Mouse (Mus musculus): ENCODE measurements around the gene Sema4d. TPM values are rescaled to one million over a fixed set of nuclear protein-coding genes. Genes with fewer than 3 reads are reported as not detected.

Gene Sema4d
- polyA plus RNA-seq, 1 experiment: 24.6 TPM

- H3K27ac ChIP-seq (ENCODE audit: insufficient read depth, low read length): no peak overlapping the region
- no peaks in the 10 kb centered on the region for H3K4me1 ChIP-seq (ENCODE audit: control insufficient read depth, insufficient read depth, low read length)
- H3K9ac ChIP-seq (ENCODE audit: low read depth, poor library complexity, severe bottlenecking): no peak overlapping the region
- no peaks in the 10 kb centered on the region for H3K9me3 ChIP-seq (replicated peaks; ENCODE audit: control insufficient read depth, insufficient read depth, low read length, poor library complexity, severe bottlenecking)
- TF ChIP-seq POLR2A (IDR thresholded peaks at IDR 0.05; ENCODE audit: insufficient read depth, low read length): no peak
- TF ChIP-seq EP300 (IDR thresholded peaks at IDR 0.05; ENCODE audit: insufficient read depth, low read depth, low read length): no peak
- no peak for TF ChIP-seq CTCF (IDR thresholded peaks at IDR 0.05; ENCODE audit: low read depth, low read length)
- H3K27me3 ChIP-seq (ENCODE audit: control insufficient read depth, insufficient read depth, low read length, poor library complexity, severe bottlenecking): no peaks in the 10 kb centered on the region
- H3K36me3 ChIP-seq (ENCODE audit: control insufficient read depth, insufficient read depth, low read length, poor library complexity, severe bottlenecking): no peaks in the 10 kb centered on the region
- no peak overlapping the region for H3K4me3 ChIP-seq (ENCODE audit: low read depth, low read length)
Observed at GRCm38 (mm10) chr13:51763019-51763698, 30.4 kb downstream of the Sema4d start.

- no peak overlapping the region for H3K27ac ChIP-seq (ENCODE audit: insufficient read depth, low read length)
- no peaks in the 10 kb centered on the region for H3K27me3 ChIP-seq (ENCODE audit: control insufficient read depth, insufficient read depth, low read length, poor library complexity, severe bottlenecking)
- no peaks in the 10 kb centered on the region for H3K36me3 ChIP-seq (ENCODE audit: control insufficient read depth, insufficient read depth, low read length, poor library complexity, severe bottlenecking)
- H3K9ac ChIP-seq (ENCODE audit: low read depth, poor library complexity, severe bottlenecking): no peak overlapping the region
- H3K9me3 ChIP-seq (replicated peaks; ENCODE audit: control insufficient read depth, insufficient read depth, low read length, poor library complexity, severe bottlenecking): no peaks in the 10 kb centered on the region
- no peak for TF ChIP-seq CTCF (IDR thresholded peaks at IDR 0.05; ENCODE audit: low read depth, low read length)
- TF ChIP-seq POLR2A (IDR thresholded peaks at IDR 0.05; ENCODE audit: insufficient read depth, low read length): no peak
- no peak for TF ChIP-seq EP300 (IDR thresholded peaks at IDR 0.05; ENCODE audit: insufficient read depth, low read depth, low read length)
- H3K4me1 ChIP-seq (ENCODE audit: control insufficient read depth, insufficient read depth, low read length): peaks cover 1% of the 10 kb centered on the region
- no peak overlapping the region for H3K4me3 ChIP-seq (ENCODE audit: low read depth, low read length)
Observed at GRCm38 (mm10) chr13:51761186-51761813, 32.2 kb downstream of the Sema4d start.

- no peaks in the 10 kb centered on the region for H3K9me3 ChIP-seq (replicated peaks; ENCODE audit: control insufficient read depth, insufficient read depth, low read length, poor library complexity, severe bottlenecking)
- peaks cover 10% of the 10 kb centered on the region for H3K4me1 ChIP-seq (ENCODE audit: control insufficient read depth, insufficient read depth, low read length)
- TF ChIP-seq CTCF (IDR thresholded peaks at IDR 0.05; ENCODE audit: low read depth, low read length): no peak
- TF ChIP-seq POLR2A (IDR thresholded peaks at IDR 0.05; ENCODE audit: insufficient read depth, low read length): no peak
- no peak for TF ChIP-seq EP300 (IDR thresholded peaks at IDR 0.05; ENCODE audit: insufficient read depth, low read depth, low read length)
- no peaks in the 10 kb centered on the region for H3K27me3 ChIP-seq (ENCODE audit: control insufficient read depth, insufficient read depth, low read length, poor library complexity, severe bottlenecking)
- no peak overlapping the region for H3K27ac ChIP-seq (ENCODE audit: insufficient read depth, low read length)
- H3K36me3 ChIP-seq (ENCODE audit: control insufficient read depth, insufficient read depth, low read length, poor library complexity, severe bottlenecking): no peaks in the 10 kb centered on the region
- H3K9ac ChIP-seq (ENCODE audit: low read depth, poor library complexity, severe bottlenecking): no peak overlapping the region
- H3K4me3 ChIP-seq (ENCODE audit: low read depth, low read length): no peak overlapping the region
Observed at GRCm38 (mm10) chr13:51759256-51759987, 34.1 kb downstream of the Sema4d start.

- H3K27ac ChIP-seq (ENCODE audit: insufficient read depth, low read length): no peak overlapping the region
- no peaks in the 10 kb centered on the region for H3K36me3 ChIP-seq (ENCODE audit: control insufficient read depth, insufficient read depth, low read length, poor library complexity, severe bottlenecking)
Observed at GRCm38 (mm10) chr13:51758428-51758827, 35.1 kb downstream of the Sema4d start.

GRCm38 (mm10) chr13:51757099-51757498, 36.4 kb downstream of the Sema4d start:
- H3K27ac ChIP-seq (ENCODE audit: insufficient read depth, low read length): no peak overlapping the region
- H3K27me3 ChIP-seq (ENCODE audit: control insufficient read depth, insufficient read depth, low read length, poor library complexity, severe bottlenecking): no peaks in the 10 kb centered on the region
- H3K4me1 ChIP-seq (ENCODE audit: control insufficient read depth, insufficient read depth, low read length): peaks cover 15% of the 10 kb centered on the region
- H3K4me3 ChIP-seq (ENCODE audit: low read depth, low read length): no peak overlapping the region
- no peaks in the 10 kb centered on the region for H3K36me3 ChIP-seq (ENCODE audit: control insufficient read depth, insufficient read depth, low read length, poor library complexity, severe bottlenecking)
- no peak overlapping the region for H3K9ac ChIP-seq (ENCODE audit: low read depth, poor library complexity, severe bottlenecking)
- H3K9me3 ChIP-seq (replicated peaks; ENCODE audit: control insufficient read depth, insufficient read depth, low read length, poor library complexity, severe bottlenecking): no peaks in the 10 kb centered on the region
- TF ChIP-seq EP300 (IDR thresholded peaks at IDR 0.05; ENCODE audit: insufficient read depth, low read depth, low read length) (no peak), CTCF (IDR thresholded peaks at IDR 0.05; ENCODE audit: low read depth, low read length) (no peak), POLR2A (IDR thresholded peaks at IDR 0.05; ENCODE audit: insufficient read depth, low read length) (no peak)

More at GRCm38 (mm10) chr13:51758428-51758827, 35.1 kb downstream of the Sema4d start:
- Histone ChIP-seq H3K9me3 (replicated peaks; ENCODE audit: control insufficient read depth, insufficient read depth, low read length, poor library complexity, severe bottlenecking) (no peaks in the 10 kb centered on the region), H3K4me1 (ENCODE audit: control insufficient read depth, insufficient read depth, low read length) (peaks cover 15% of the 10 kb centered on the region), H3K27me3 (ENCODE audit: control insufficient read depth, insufficient read depth, low read length, poor library complexity, severe bottlenecking) (no peaks in the 10 kb centered on the region), H3K4me3 (ENCODE audit: low read depth, low read length) (no peak overlapping the region), H3K9ac (ENCODE audit: low read depth, poor library complexity, severe bottlenecking) (no peak overlapping the region)
- TF ChIP-seq EP300 (IDR thresholded peaks at IDR 0.05; ENCODE audit: insufficient read depth, low read depth, low read length) (no peak), CTCF (IDR thresholded peaks at IDR 0.05; ENCODE audit: low read depth, low read length) (no peak), POLR2A (IDR thresholded peaks at IDR 0.05; ENCODE audit: insufficient read depth, low read length) (no peak)
